Mouse (Mus musculus) thymus, adult 2 months (tissue): ENCODE data around the gene Map3k1.

Experiments
- CTCF ChIP-seq: fragments of 200-500 bp; IDR thresholded peaks from 2 replicates; pipeline ENCODE4 v1.5.1; 2012; ENCODE audit warnings: mild to moderate bottlenecking, control low read depth, low read length, moderate library complexity, borderline replicate concordance; ENCODE audit not compliant: control insufficient read depth, poor library complexity, insufficient read depth; ENCODE audit errors: extremely low read depth
- POLR2A ChIP-seq: fragments of 200-500 bp; IDR thresholded peaks from 2 replicates; pipeline ENCODE4 v1.6.1; 2012; ENCODE audit warnings: mild to moderate bottlenecking, low read length, control low read depth, moderate library complexity; ENCODE audit not compliant: control insufficient read depth, poor library complexity, insufficient read depth; ENCODE audit errors: extremely low read depth

DNA sequence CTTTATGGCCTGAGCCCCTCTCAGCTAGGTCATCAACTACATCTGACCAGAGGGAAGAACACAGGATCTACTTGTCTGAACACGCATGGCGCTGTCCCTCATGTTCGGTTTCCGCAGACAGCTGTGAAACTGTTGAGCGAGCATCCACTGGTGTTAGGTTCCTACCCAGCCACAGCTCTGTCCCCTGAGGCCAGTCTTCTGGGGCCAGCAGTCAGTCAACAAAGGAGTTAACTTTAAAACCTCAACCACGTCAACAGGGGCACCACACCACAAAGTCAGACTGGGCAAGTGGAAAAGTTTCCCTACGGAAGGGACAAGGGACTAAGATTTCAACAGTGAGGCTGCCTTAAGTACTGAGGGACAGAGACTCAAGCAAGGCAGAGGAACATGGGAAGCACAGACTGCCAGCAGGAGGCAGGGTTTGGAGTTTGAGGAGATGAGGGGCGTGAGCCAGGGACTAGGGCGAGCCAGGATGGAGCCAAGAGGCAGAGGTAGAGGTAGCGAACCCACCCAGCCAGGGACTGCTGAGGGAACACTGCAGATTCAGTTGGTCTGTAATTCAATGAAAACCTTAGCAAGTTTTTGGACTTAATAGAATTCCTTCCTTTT, 7.0 kb downstream of the Map3k1 start:
- TF ChIP-seq CTCF, result no peak
- no peak for TF ChIP-seq POLR2A
